Mouse (Mus musculus): ENCODE measurements around the gene Tcirg1. TPM values are rescaled to one million over a fixed set of nuclear protein-coding genes. Genes with fewer than 3 reads are reported as not detected.

Gene Tcirg1
- polyA plus RNA-seq, 1 experiment = 61.1 TPM

- H3K36me3 ChIP-seq (ENCODE audit: control insufficient read depth, insufficient read depth) = peaks cover 52% of the 10 kb centered on the region
Measured at GRCm38 (mm10) chr19:3902966-3903365, 4.0 kb downstream of the Tcirg1 start.

GRCm38 (mm10) chr19:3899618-3900017 lies 7.3 kb downstream of the Tcirg1 start:
- Histone ChIP-seq H3K79me3 (ENCODE audit: low read depth) (peaks cover 7% of the 10 kb centered on the region), H3K36me3 (ENCODE audit: control insufficient read depth, insufficient read depth) (peaks cover 78% of the 10 kb centered on the region), H3K79me2 (ENCODE audit: control insufficient read depth, insufficient read depth) (peaks cover 37% of the 10 kb centered on the region), H3K27me3 (ENCODE audit: control insufficient read depth, insufficient read depth, insufficient read length) (no peaks in the 10 kb centered on the region), H3K4me3 (ENCODE audit: insufficient read depth, poor library complexity, severe bottlenecking) (no peak overlapping the region), H3ac (ENCODE audit: control insufficient read depth, insufficient read length, low read depth) (no peak overlapping the region)
- TF ChIP-seq MYOG (IDR thresholded peaks at IDR 0.05; ENCODE audit: control insufficient read depth, extremely low read depth, insufficient read length) = no peak

More at GRCm38 (mm10) chr19:3902966-3903365, 4.0 kb downstream of the Tcirg1 start:
- Histone ChIP-seq H3ac (ENCODE audit: control insufficient read depth, insufficient read length, low read depth) (no peak overlapping the region), H3K27me3 (ENCODE audit: control insufficient read depth, insufficient read depth, insufficient read length) (no peaks in the 10 kb centered on the region), H3K4me3 (ENCODE audit: insufficient read depth, poor library complexity, severe bottlenecking) (no peak overlapping the region), H3K79me3 (ENCODE audit: low read depth) (peaks cover 24% of the 10 kb centered on the region), H3K79me2 (ENCODE audit: control insufficient read depth, insufficient read depth) (peaks cover 61% of the 10 kb centered on the region)
- TF ChIP-seq USF1 (IDR thresholded peaks at IDR 0.05; ENCODE audit: low read depth) (no peak), FOSL1 (IDR thresholded peaks at IDR 0.05; ENCODE audit: insufficient read depth, low read length, poor library complexity, severe bottlenecking) (no peak), MYOG (IDR thresholded peaks at IDR 0.05; ENCODE audit: control insufficient read depth, extremely low read depth, insufficient read length) (no peak), CTCF (IDR thresholded peaks at IDR 0.05; ENCODE audit: control insufficient read depth, insufficient read depth, insufficient read length) (no peak), CEBPB (IDR thresholded peaks at IDR 0.05; ENCODE audit: low read depth) (no peak), MYOD1 (IDR thresholded peaks at IDR 0.05; ENCODE audit: control insufficient read depth, insufficient read length, low read depth) (no peak), MAX (IDR thresholded peaks at IDR 0.05) (no peak)

- H3K27me3 ChIP-seq (ENCODE audit: control insufficient read depth, insufficient read depth, insufficient read length) = no peaks in the 10 kb centered on the region
- peaks cover 31% of the 10 kb centered on the region for H3K79me2 ChIP-seq (ENCODE audit: control insufficient read depth, insufficient read depth)
- no peak overlapping the region for H3ac ChIP-seq (ENCODE audit: control insufficient read depth, insufficient read length, low read depth)
- TF ChIP-seq FOSL1 (IDR thresholded peaks at IDR 0.05; ENCODE audit: insufficient read depth, low read length, poor library complexity, severe bottlenecking) = no peak
- no peak for TF ChIP-seq CTCF (IDR thresholded peaks at IDR 0.05; ENCODE audit: control insufficient read depth, insufficient read depth, insufficient read length)
- no peak for TF ChIP-seq MAX (IDR thresholded peaks at IDR 0.05)
- TF ChIP-seq CEBPB (IDR thresholded peaks at IDR 0.05; ENCODE audit: low read depth) = no peak
- TF ChIP-seq MYOD1 (IDR thresholded peaks at IDR 0.05; ENCODE audit: control insufficient read depth, insufficient read length, low read depth) = no peak
- TF ChIP-seq MYOG (IDR thresholded peaks at IDR 0.05; ENCODE audit: control insufficient read depth, extremely low read depth, insufficient read length) = no peak
- no peak for TF ChIP-seq USF1 (IDR thresholded peaks at IDR 0.05; ENCODE audit: low read depth)
- H3K36me3 ChIP-seq (ENCODE audit: control insufficient read depth, insufficient read depth) = peaks cover 84% of the 10 kb centered on the region
- H3K79me3 ChIP-seq (ENCODE audit: low read depth) = peaks cover 6% of the 10 kb centered on the region
- no peak overlapping the region for H3K4me3 ChIP-seq (ENCODE audit: insufficient read depth, poor library complexity, severe bottlenecking)
Measured at GRCm38 (mm10) chr19:3898952-3899351, 8.0 kb downstream of the Tcirg1 start.

GRCm38 (mm10) chr19:3897557-3897956 lies 9.4 kb downstream of the Tcirg1 start:
- Histone ChIP-seq H3K36me3 (ENCODE audit: control insufficient read depth, insufficient read depth) (peaks cover 87% of the 10 kb centered on the region), H3K4me3 (ENCODE audit: insufficient read depth, poor library complexity, severe bottlenecking) (no peak overlapping the region), H3K79me3 (ENCODE audit: low read depth) (peaks cover 1% of the 10 kb centered on the region), H3ac (ENCODE audit: control insufficient read depth, insufficient read length, low read depth) (no peak overlapping the region), H3K79me2 (ENCODE audit: control insufficient read depth, insufficient read depth) (peaks cover 17% of the 10 kb centered on the region), H3K27me3 (ENCODE audit: control insufficient read depth, insufficient read depth, insufficient read length) (no peaks in the 10 kb centered on the region)
- no peak for TF ChIP-seq MYOG (IDR thresholded peaks at IDR 0.05; ENCODE audit: control insufficient read depth, extremely low read depth, insufficient read length)
- TF ChIP-seq MYOD1 (IDR thresholded peaks at IDR 0.05; ENCODE audit: control insufficient read depth, insufficient read length, low read depth) = no peak
- no peak for TF ChIP-seq CTCF (IDR thresholded peaks at IDR 0.05; ENCODE audit: control insufficient read depth, insufficient read depth, insufficient read length)
- no peak for TF ChIP-seq FOSL1 (IDR thresholded peaks at IDR 0.05; ENCODE audit: insufficient read depth, low read length, poor library complexity, severe bottlenecking)
- no peak for TF ChIP-seq MAX (IDR thresholded peaks at IDR 0.05)
- TF ChIP-seq USF1 (IDR thresholded peaks at IDR 0.05; ENCODE audit: low read depth) = no peak
- TF ChIP-seq CEBPB (IDR thresholded peaks at IDR 0.05; ENCODE audit: low read depth) = no peak

GRCm38 (mm10) chr19:3896208-3896607 lies 10.7 kb downstream of the Tcirg1 start:
- TF ChIP-seq MYOG (IDR thresholded peaks at IDR 0.05; ENCODE audit: control insufficient read depth, extremely low read depth, insufficient read length) (no peak), MAX (IDR thresholded peaks at IDR 0.05) (no peak), USF1 (IDR thresholded peaks at IDR 0.05; ENCODE audit: low read depth) (no peak)
- Histone ChIP-seq H3K27me3 (ENCODE audit: control insufficient read depth, insufficient read depth, insufficient read length) (no peaks in the 10 kb centered on the region), H3ac (ENCODE audit: control insufficient read depth, insufficient read length, low read depth) (no peak overlapping the region), H3K79me3 (ENCODE audit: low read depth) (no peaks in the 10 kb centered on the region), H3K4me3 (ENCODE audit: insufficient read depth, poor library complexity, severe bottlenecking) (no peak overlapping the region), H3K79me2 (ENCODE audit: control insufficient read depth, insufficient read depth) (peaks cover 3% of the 10 kb centered on the region), H3K36me3 (ENCODE audit: control insufficient read depth, insufficient read depth) (peaks cover 80% of the 10 kb centered on the region)

GRCm38 (mm10) chr19:3895171-3895631 lies 11.7 kb downstream of the Tcirg1 start:
- H3K36me3 ChIP-seq (ENCODE audit: control insufficient read depth, insufficient read depth) = peaks cover 77% of the 10 kb centered on the region
- no peaks in the 10 kb centered on the region for H3K79me2 ChIP-seq (ENCODE audit: control insufficient read depth, insufficient read depth)
- H3K4me3 ChIP-seq (ENCODE audit: insufficient read depth, poor library complexity, severe bottlenecking) = no peak overlapping the region
- no peak overlapping the region for H3ac ChIP-seq (ENCODE audit: control insufficient read depth, insufficient read length, low read depth)
- H3K79me3 ChIP-seq (ENCODE audit: low read depth) = no peaks in the 10 kb centered on the region
- TF ChIP-seq MYOG (IDR thresholded peaks at IDR 0.05; ENCODE audit: control insufficient read depth, extremely low read depth, insufficient read length) = no peak
- TF ChIP-seq MAX (IDR thresholded peaks at IDR 0.05) = no peak
- TF ChIP-seq MYOD1 (IDR thresholded peaks at IDR 0.05; ENCODE audit: control insufficient read depth, insufficient read length, low read depth) = no peak
- TF ChIP-seq CEBPB (IDR thresholded peaks at IDR 0.05; ENCODE audit: low read depth) = no peak
- no peak for TF ChIP-seq FOSL1 (IDR thresholded peaks at IDR 0.05; ENCODE audit: insufficient read depth, low read length, poor library complexity, severe bottlenecking)
- TF ChIP-seq CTCF (IDR thresholded peaks at IDR 0.05; ENCODE audit: control insufficient read depth, insufficient read depth, insufficient read length) = no peak
- TF ChIP-seq USF1 (IDR thresholded peaks at IDR 0.05; ENCODE audit: low read depth) = no peak
- no peaks in the 10 kb centered on the region for H3K27me3 ChIP-seq (ENCODE audit: control insufficient read depth, insufficient read depth, insufficient read length)
